Mouse (Mus musculus) T-cell, adult 2 months (primary cell): ENCODE results near the gene Tyk2.
A peak's percentile ranks its signal among the peaks of the same experiment; 100 is the strongest.

ENCODE experiments used
- DNase-seq: peaks from one replicate; pipeline ENCODE4 v3.0.0; 2022; ENCODE audit warnings: low spot score

Gene Tyk2

GRCm38 (mm10) chr9:21107607-21108237 lies 23.3 kb downstream of the Tyk2 start:
- no peak for DNase-seq

- DNase-seq: no peak
Measured at GRCm38 (mm10) chr9:21105760-21106564, 25.1 kb downstream of the Tyk2 start.

- DNase-seq: no peak
Measured at GRCm38 (mm10) chr9:21104814-21105213, 26.2 kb downstream of the Tyk2 start.

- DNase-seq: no peak
Measured at GRCm38 (mm10) chr9:21102076-21102475, 29.0 kb downstream of the Tyk2 start.

GRCm38 (mm10) chr9:21100447-21101161 lies 30.4 kb downstream of the Tyk2 start:
- no peak for DNase-seq

- DNase-seq: no peak
Measured at GRCm38 (mm10) chr9:21097793-21098192, 33.2 kb downstream of the Tyk2 start.

- DNase-seq: no peak
Measured at GRCm38 (mm10) chr9:21095958-21096357, 35.1 kb downstream of the Tyk2 start.

GRCm38 (mm10) chr9:21093423-21093822 lies 37.6 kb downstream of the Tyk2 start:
- no peak for DNase-seq

- peak; percentile 97 for DNase-seq
Measured at GRCm38 (mm10) chr9:21091707-21092320, 39.2 kb downstream of the Tyk2 start, which contains the start of the genes Gm38431 and Raver1. Gene Gm38431, minus strand, starts transcription at chr9:21091997. Gene Raver1, minus strand, starts transcription at chr9:21092008.

GRCm38 (mm10) chr9:21090972-21091706 lies 39.9 kb downstream of the Tyk2 start:
- no peak for DNase-seq

GRCm38 (mm10) chr9:21090537-21090936 lies 40.5 kb downstream of the Tyk2 start:
- DNase-seq: no peak

GRCm38 (mm10) chr9:21083324-21083723 lies 47.7 kb downstream of the Tyk2 start:
- DNase-seq: no peak

- DNase-seq: no peak
Measured at GRCm38 (mm10) chr9:21081127-21081526, 49.9 kb downstream of the Tyk2 start.

- no peak for DNase-seq
Measured at GRCm38 (mm10) chr9:21075625-21076024, 55.4 kb downstream of the Tyk2 start.

- no peak for DNase-seq
Measured at GRCm38 (mm10) chr9:21074173-21074572, 56.9 kb downstream of the Tyk2 start.

GRCm38 (mm10) chr9:21073044-21073840 lies 57.8 kb downstream of the Tyk2 start, which contains the start of the genes Gm49373 and Fdx1l:
Gene Gm49373, minus strand, starts transcription at chr9:21073096.
Gene Fdx1l, minus strand, starts transcription at chr9:21073614.
- peak; percentile 84 for DNase-seq

- no peak for DNase-seq
Measured at GRCm38 (mm10) chr9:21072641-21073040, 58.4 kb downstream of the Tyk2 start.

- no peak for DNase-seq
Measured at GRCm38 (mm10) chr9:21067006-21067684, 63.9 kb downstream of the Tyk2 start, which contains the start of gene Zglp1. Gene Zglp1, minus strand, starts transcription at chr9:21067093.

GRCm38 (mm10) chr9:21062928-21063327 lies 68.1 kb downstream of the Tyk2 start:
- no peak for DNase-seq
